Mouse (Mus musculus): Measurements from ENCODE around the gene Supt16. TPM values are rescaled to one million over a fixed set of nuclear protein-coding genes. Genes with fewer than 3 reads are reported as not detected.

The Supt16 gene
- polyA plus RNA-seq, 1 experiment = 37.7 TPM

- TF ChIP-seq GATA1 (IDR thresholded peaks at IDR 0.05; ENCODE audit: low read length) = no peak
Observed at GRCm38 (mm10) chr14:52166571-52166970, 30.6 kb downstream of the Supt16 start.

- TF ChIP-seq GATA1 (IDR thresholded peaks at IDR 0.05; ENCODE audit: low read length) = no peak
Observed at GRCm38 (mm10) chr14:52160911-52161310, 36.3 kb downstream of the Supt16 start.

- TF ChIP-seq GATA1 (IDR thresholded peaks at IDR 0.05; ENCODE audit: low read length) = no peak
Observed at GRCm38 (mm10) chr14:52155008-52155407, 42.2 kb downstream of the Supt16 start.

DNA sequence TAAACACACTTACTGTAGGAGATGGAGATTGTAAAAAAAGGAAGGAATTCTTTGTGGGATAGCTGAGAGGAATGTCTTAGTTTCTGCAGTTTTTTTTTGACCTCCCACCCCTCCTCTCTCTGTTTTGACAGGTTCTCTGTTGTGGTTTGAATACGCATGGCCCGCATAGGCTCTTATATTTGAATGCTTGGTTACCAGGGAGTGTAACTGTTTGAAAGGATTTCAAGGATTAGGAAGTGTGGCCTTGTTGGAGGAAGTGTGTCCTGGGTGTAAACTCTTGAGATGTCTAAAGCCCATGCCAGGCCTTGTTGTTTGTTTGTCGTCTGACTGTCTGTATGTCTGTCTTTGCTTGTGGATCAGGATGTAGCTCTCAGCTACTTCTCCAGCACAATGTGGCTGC is 44.6 kb downstream of the Supt16 start:
- TF ChIP-seq GATA1 (IDR thresholded peaks at IDR 0.05; ENCODE audit: low read length) = no peak

GRCm38 (mm10) chr14:52152179-52152578 is 45.0 kb downstream of the Supt16 start:
- TF ChIP-seq GATA1 (IDR thresholded peaks at IDR 0.05; ENCODE audit: low read length) = no peak

DNA sequence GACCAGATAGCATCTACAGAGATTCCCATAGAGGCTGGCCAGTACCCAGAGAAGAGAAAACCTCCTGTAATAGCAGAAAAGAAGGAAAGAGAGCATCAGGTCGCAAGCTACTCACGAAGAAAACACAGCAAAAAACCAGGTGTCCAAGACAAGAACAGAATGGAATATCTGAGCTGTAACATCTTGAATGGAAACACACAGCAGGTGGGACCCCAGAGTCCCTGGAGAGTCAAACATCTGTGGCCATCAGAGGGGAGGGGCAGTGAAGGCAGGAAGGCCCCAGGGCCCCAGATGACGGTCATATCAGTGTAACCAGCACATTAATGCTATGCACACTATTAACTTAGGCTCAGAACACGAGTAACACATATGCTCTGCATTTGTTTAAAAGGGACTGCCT is 47.3 kb downstream of the Supt16 start:
- TF ChIP-seq GATA1 (IDR thresholded peaks at IDR 0.05; ENCODE audit: low read length) = no peak

DNA sequence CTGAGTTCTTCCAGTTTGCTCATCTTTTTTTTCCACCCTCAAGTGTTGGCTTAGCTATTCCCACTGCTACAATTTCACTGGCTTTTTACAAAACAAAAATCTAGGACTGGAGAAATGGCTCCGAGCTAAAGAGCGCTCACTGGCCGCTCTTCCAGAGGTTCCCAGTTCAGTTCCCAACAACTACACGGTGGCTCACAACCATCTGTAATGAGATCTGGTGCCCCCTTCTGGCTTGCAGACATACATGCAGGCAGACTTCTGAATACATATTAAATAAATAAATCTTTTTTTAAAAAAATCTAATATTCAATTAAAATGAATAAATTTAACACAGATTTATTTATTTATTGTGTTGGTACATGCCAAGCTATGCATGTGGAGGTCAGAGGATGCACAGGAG is 50.7 kb downstream of the Supt16 start:
- no peak for TF ChIP-seq GATA1 (IDR thresholded peaks at IDR 0.05; ENCODE audit: low read length)

- no peak for TF ChIP-seq GATA1 (IDR thresholded peaks at IDR 0.05; ENCODE audit: low read length)
Observed at GRCm38 (mm10) chr14:52144165-52144564, 53.1 kb downstream of the Supt16 start.

GRCm38 (mm10) chr14:52141445-52142127 is 55.6 kb downstream of the Supt16 start:
- TF ChIP-seq GATA1 (IDR thresholded peaks at IDR 0.05; ENCODE audit: low read length) = no peak

DNA sequence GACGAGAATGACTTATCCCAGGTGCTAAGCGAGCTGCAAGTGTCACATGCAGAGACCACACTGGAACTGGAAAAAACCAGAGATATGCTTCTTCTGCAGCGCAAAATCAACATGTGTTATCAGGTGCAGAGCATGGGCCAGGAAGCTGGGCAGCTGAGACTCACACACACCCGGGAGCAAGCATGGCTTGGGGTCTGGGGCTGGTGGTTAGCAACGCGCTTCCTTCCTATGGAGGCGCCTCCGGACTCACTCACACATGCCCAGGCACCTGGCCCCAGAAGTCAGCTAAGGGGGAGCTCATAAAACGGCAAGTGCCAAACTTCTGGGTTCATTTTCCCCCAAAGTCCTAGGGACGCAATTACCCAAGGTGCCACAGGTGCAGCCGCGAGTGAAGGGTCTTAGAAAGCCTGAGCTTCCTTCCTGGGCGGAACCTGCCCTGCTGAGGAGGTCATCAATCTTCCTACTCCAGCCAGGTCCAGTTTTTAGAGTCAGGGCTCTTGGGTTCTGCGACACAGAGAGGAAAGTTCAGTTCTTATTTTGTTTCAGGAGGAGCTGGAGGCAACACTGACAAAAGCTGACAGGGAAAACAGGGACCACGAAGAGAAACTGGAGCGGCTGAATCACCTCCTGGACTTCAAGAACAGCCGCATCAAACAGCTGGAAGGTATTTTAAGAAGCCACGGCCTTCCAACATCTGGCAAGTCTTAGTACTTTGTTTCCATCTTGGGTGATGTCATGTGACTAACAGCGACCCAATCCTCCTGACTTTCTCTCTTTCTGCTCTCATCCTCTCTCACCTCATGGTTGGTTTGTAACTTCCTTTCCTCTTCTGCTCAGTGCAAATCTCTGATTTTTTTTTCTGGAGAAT is 56.4 kb downstream of the Supt16 start:
- TF ChIP-seq GATA1 (IDR thresholded peaks at IDR 0.05; ENCODE audit: low read length) = no peak

DNA sequence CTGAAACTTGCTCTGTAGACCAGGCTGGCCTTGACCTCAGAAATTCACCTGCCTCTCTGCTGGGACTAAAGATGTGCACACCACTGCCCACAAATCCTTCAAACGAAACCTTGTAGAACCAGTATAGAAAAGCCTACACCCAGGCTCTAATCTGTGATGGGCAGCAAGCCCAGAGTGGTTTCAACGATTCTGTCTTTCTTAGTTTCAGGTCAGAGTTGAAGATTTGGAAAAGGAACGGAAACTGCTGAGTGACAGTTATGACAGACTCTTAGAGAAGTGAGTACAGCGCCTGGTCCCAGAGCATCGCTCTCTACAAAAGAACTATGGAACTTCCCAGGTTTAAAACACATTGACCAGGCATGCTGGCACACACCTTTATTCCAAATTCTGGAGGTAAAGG is 63.6 kb downstream of the Supt16 start:
- no peak for TF ChIP-seq GATA1 (IDR thresholded peaks at IDR 0.05; ENCODE audit: low read length)

DNA sequence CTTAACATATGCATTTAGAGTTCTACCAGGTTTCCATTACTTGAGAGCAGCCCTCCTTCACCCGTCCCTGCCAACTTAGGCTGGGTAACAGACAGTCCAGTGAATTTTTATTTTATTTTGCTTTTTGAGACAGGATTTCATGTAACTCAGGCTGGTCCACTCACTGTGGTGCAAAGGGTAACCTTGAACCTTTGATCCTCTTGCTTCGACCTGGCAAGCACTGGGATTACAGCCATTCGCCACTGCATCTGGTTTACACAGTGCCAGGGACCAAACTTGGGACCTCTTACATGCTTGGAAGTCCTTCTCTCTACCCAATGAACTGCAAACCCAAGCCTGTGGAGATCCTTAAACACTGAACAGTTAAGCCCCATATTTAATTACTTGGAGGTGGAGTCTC is 72.6 kb downstream of the Supt16 start:
- no peak for TF ChIP-seq GATA1 (IDR thresholded peaks at IDR 0.05; ENCODE audit: low read length)

DNA sequence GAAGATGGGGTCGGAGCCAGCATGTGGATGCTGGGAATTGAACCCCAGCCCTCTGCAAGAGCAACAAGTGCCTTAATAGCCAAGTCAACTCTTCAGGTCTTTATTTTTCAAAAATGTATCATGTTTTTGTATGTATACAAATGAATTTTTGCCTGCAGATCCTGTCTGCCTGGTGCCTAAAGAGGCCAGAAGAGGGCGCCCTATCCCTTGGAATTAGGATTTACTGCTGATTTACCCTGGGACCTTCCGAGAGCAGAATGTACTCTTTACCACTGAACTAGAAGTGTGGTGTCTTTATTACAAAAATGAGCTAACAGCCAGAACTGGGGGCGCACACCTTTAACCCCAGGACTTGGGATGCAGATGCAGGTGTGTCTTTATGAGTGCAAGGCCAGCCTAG is 73.3 kb downstream of the Supt16 start:
- TF ChIP-seq GATA1 (IDR thresholded peaks at IDR 0.05; ENCODE audit: low read length) = no peak

- no peak for TF ChIP-seq GATA1 (IDR thresholded peaks at IDR 0.05; ENCODE audit: low read length)
Observed at GRCm38 (mm10) chr14:52120169-52120568, 77.0 kb downstream of the Supt16 start.

- no peak for TF ChIP-seq GATA1 (IDR thresholded peaks at IDR 0.05; ENCODE audit: low read length)
Observed at GRCm38 (mm10) chr14:52118823-52119608, 78.2 kb downstream of the Supt16 start.

GRCm38 (mm10) chr14:52118456-52118822 is 78.8 kb downstream of the Supt16 start:
- TF ChIP-seq GATA1 (IDR thresholded peaks at IDR 0.05; ENCODE audit: low read length) = no peak

All from G1E-ER4 (cell line).